9 mouse cellular contexts compared by ENCODE assay signal in genomic region chr5:135264548-135264947, GRCm38 (mm10). TPM values are rescaled to one million over a fixed set of nuclear protein-coding genes. Genes with fewer than 3 reads are reported as not detected.
DNase-seq lines count a peak whose midpoint lies in the region; ATAC-seq and TF ChIP-seq lines count a peak whose summit lies in the region.
"Had no signal": no experiment of that assay in that cellular context is flagged by ENCODE, and none has a peak within 500 bp of the region (broad histone marks: within the 10 kb centered on the region; RNA-seq: fewer than 3 reads in every experiment).

No protein-coding gene starts in this region.

- H3K36me3 ChIP-seq in neural tube, embryonic 11.5 days (ENCODE audit: control insufficient read depth, insufficient read depth, low read length): no peaks in the 10 kb centered on the region
- no peaks in the 10 kb centered on the region for H3K36me3 ChIP-seq in hindbrain, embryonic 11.5 days (ENCODE audit: control insufficient read depth, insufficient read depth, low read length)
- H3K36me3 ChIP-seq in lung, postnatal 0 days (ENCODE audit: insufficient read depth, low read length): no peaks in the 10 kb centered on the region
- no peaks in the 10 kb centered on the region for H3K36me3 ChIP-seq in thymus, adult 2 months (ENCODE audit: control insufficient read depth, insufficient read depth, low read length)

- no peak for ATAC-seq in neural tube, embryonic 11.5 days (ENCODE audit: insufficient read depth, low FRiP score, low TSS enrichment)
- 0 out of 2 replicates have a peak, but pooled peaks have one; percentile 2 for ATAC-seq in hindbrain, embryonic 11.5 days (ENCODE audit: low FRiP score)
- ATAC-seq in lung, postnatal 0 days: peak; percentile 89

- H3K4me1 ChIP-seq in neural tube, embryonic 11.5 days (ENCODE audit: control insufficient read depth, insufficient read depth, low read length): peaks cover 10% of the 10 kb centered on the region
- H3K4me1 ChIP-seq in hindbrain, embryonic 11.5 days (replicated peaks; ENCODE audit: control insufficient read depth, insufficient read depth, low read length): peaks cover 5% of the 10 kb centered on the region
- H3K4me1 ChIP-seq in lung, postnatal 0 days (ENCODE audit: insufficient read depth, low read depth, low read length): peaks cover 4% of the 10 kb centered on the region; the same call in 1 of the 2 replicates
- peaks cover 16% of the 10 kb centered on the region for H3K4me1 ChIP-seq in thymus, adult 2 months (replicated peaks; ENCODE audit: control insufficient read depth, insufficient read depth, low read length)

- WGBS in neural tube, embryonic 11.5 days: 46% methylated on average over 9 of the region's 9 CpGs
- 41% methylated on average over 9 of the region's 9 CpGs for WGBS in hindbrain, embryonic 11.5 days
- WGBS in lung, postnatal 0 days: 23% methylated on average over 9 of the region's 9 CpGs
- 7% methylated on average over 9 of the region's 9 CpGs for WGBS in thymus, adult 2 months

- no peak for DNase-seq in neural tube, embryonic 11.5 days (ENCODE audit: low spot score)
- DNase-seq in neural tube, embryonic 10.5 days (ENCODE audit: extremely low spot score, low spot score): no peak
- DNase-seq in hindbrain, embryonic 11.5 days (ENCODE audit: low spot score): peak; percentile 49
- peak; percentile 70 for DNase-seq in lung, postnatal 0 days (ENCODE audit: low spot score)
- peak; percentile 30 for DNase-seq in thymus, adult 2 months
- no peak for DNase-seq in urinary bladder, adult 2 months (ENCODE audit: low spot score)
- DNase-seq in gastrocnemius, postnatal 4 days (ENCODE audit: low spot score in 2 of 2): no peak
- no peak for DNase-seq in cerebellum, adult 18-20 months

- no peaks in the 10 kb centered on the region for H3K9me3 ChIP-seq in neural tube, embryonic 11.5 days (ENCODE audit: control insufficient read depth, low read length)
- H3K9me3 ChIP-seq in hindbrain, embryonic 11.5 days (ENCODE audit: control insufficient read depth, low read length): no peaks in the 10 kb centered on the region
- H3K9me3 ChIP-seq in lung, postnatal 0 days (ENCODE audit: low read length): no peaks in the 10 kb centered on the region

- no peaks in the 10 kb centered on the region for H3K27me3 ChIP-seq in neural tube, embryonic 11.5 days (ENCODE audit: control insufficient read depth, insufficient read depth, low read length)
- H3K27me3 ChIP-seq in hindbrain, embryonic 11.5 days (ENCODE audit: control insufficient read depth, insufficient read depth, low read length): no peaks in the 10 kb centered on the region
- H3K27me3 ChIP-seq in lung, postnatal 0 days (replicated peaks; ENCODE audit: insufficient read depth, low read length): no peaks in the 10 kb centered on the region
- H3K27me3 ChIP-seq in thymus, adult 2 months (ENCODE audit: control insufficient read depth, insufficient read depth, low read length): no peaks in the 10 kb centered on the region

- TF ChIP-seq POLR2A in thymus, adult 2 months (IDR thresholded peaks at IDR 0.05; ENCODE audit: control insufficient read depth, extremely low read depth, insufficient read depth, low read length, poor library complexity): no peak

- no peak overlapping the region for H3K4me3 ChIP-seq in neural tube, embryonic 11.5 days (ENCODE audit: low read depth, low read length)
- H3K4me3 ChIP-seq in hindbrain, embryonic 11.5 days (ENCODE audit: low read depth, low read length): no peak overlapping the region
- 0 out of 2 replicates have a peak overlapping the region, but pooled peaks have one; percentile 2 for H3K4me3 ChIP-seq in lung, postnatal 0 days (ENCODE audit: low read depth, low read length)
- H3K4me3 ChIP-seq in thymus, adult 2 months (ENCODE audit: control insufficient read depth, insufficient read depth, low read length): peak overlapping the region; percentile 25

- 0 out of 2 replicates have a peak overlapping the region, but pooled peaks have one; percentile 44 for H3K27ac ChIP-seq in neural tube, embryonic 11.5 days (ENCODE audit: low read depth, low read length)
- peak overlapping the region; percentile 48; the same call in 1 of the 2 replicates for H3K27ac ChIP-seq in hindbrain, embryonic 11.5 days (ENCODE audit: low read depth, low read length)
- peak overlapping the region; percentile 68 for H3K27ac ChIP-seq in lung, postnatal 0 days (ENCODE audit: low read length)
- peak overlapping the region; percentile 25; the same call in 1 of the 2 replicates for H3K27ac ChIP-seq in thymus, adult 2 months (ENCODE audit: control insufficient read depth, insufficient read depth, low read length)
- H3K27ac ChIP-seq: liver, embryonic 14.5 days had no signal

- no peak overlapping the region; the same call in 1 of the 2 replicates for H3K9ac ChIP-seq in neural tube, embryonic 11.5 days (ENCODE audit: low read length)
- no peak overlapping the region for H3K9ac ChIP-seq in hindbrain, embryonic 11.5 days (ENCODE audit: low read depth, low read length)
- 0 out of 2 replicates have a peak overlapping the region, but pooled peaks have one; percentile 36 for H3K9ac ChIP-seq in lung, postnatal 0 days (replicated peaks; ENCODE audit: low read depth)
- H3K9ac ChIP-seq: liver, embryonic 14.5 days had no signal

- H3K4me2 ChIP-seq in neural tube, embryonic 11.5 days (ENCODE audit: low read depth): no peak overlapping the region
- no peak overlapping the region for H3K4me2 ChIP-seq in hindbrain, embryonic 11.5 days (replicated peaks; ENCODE audit: low read depth, low read length)
- H3K4me2 ChIP-seq in lung, postnatal 0 days (replicated peaks; ENCODE audit: low read depth, low read length): peak overlapping the region; percentile 44

- peak; percentile 82 for TF ChIP-seq EP300 in lung, postnatal 0 days (IDR thresholded peaks at IDR 0.05)

- TF ChIP-seq CTCF in lung, postnatal 0 days (IDR thresholded peaks at IDR 0.05): no peak
- no peak for TF ChIP-seq CTCF in thymus, adult 2 months (IDR thresholded peaks at IDR 0.05; ENCODE audit: borderline replicate concordance, control insufficient read depth, extremely low read depth, insufficient read depth, low read length, poor library complexity)

RNA-seq across cellular contexts. Expression of gene Fzd9, which starts 13.5 kb away (rescaled TPM):
- 9.0 and 9.5 TPM in 2 replicates for polyA plus RNA-seq in neural tube, embryonic 11.5 days (2014; fragmentation: Nextera tagmentation; extraction: Ambion mirVana)
- 6.6 and 7.2 TPM in 2 replicates for polyA plus RNA-seq in hindbrain, embryonic 11.5 days (2014; fragmentation: Nextera tagmentation; extraction: Ambion mirVana)
- polyA plus RNA-seq in lung, postnatal 0 days (2015; fragmentation: Nextera tagmentation; extraction: Ambion mirVana): 0.19 and 0.33 TPM in 2 replicates
- 0.06 and 0.58 TPM in 2 replicates for polyA plus RNA-seq in thymus, adult 2 months (2012; rRNA removed)
- polyA plus RNA-seq in urinary bladder, adult 2 months (2012; rRNA removed): 0.07 and 0.11 TPM in 2 replicates
- total RNA-seq in gastrocnemius, postnatal 4 days (2021): 10 to 100 TPM; 16.0 to 20.2 TPM

Comparison
In these comparisons a context has a peak if more than half of its experiments do, and no peak if none do; other contexts are left out.
1. DNase-seq: peak in hindbrain, embryonic 11.5 days (single experiment), lung, postnatal 0 days (single experiment) and thymus, adult 2 months (single experiment); none in neural tube, embryonic 11.5 days (single experiment), neural tube, embryonic 10.5 days (single experiment), urinary bladder, adult 2 months (single experiment), gastrocnemius, postnatal 4 days (0 of 2) and cerebellum, adult 18-20 months (0 of 2).
2. H3K4me3 ChIP-seq: peak in lung, postnatal 0 days (single experiment) and thymus, adult 2 months (single experiment); none in neural tube, embryonic 11.5 days (single experiment) and hindbrain, embryonic 11.5 days (single experiment).
3. Peak in every context shown above with its lines, with median percentiles within 50 percentile points of each other: H3K27ac ChIP-seq.